Mouse (Mus musculus) liver, embryonic 16.5 days (tissue): ENCODE measurements around the gene Cfdp1. TPM values are rescaled to one million over a fixed set of nuclear protein-coding genes. Genes with fewer than 3 reads are reported as not detected.
"Not testable (repeated sequence)": the region's sequence is repeated elsewhere in the genome, so short reads cannot be mapped to it uniquely, and the experiment has no call there.

ENCODE experiments used
- ATAC-seq: fragments of 200-750 bp; cut with Nextera tagmentation; 2 replicates; pipeline ENCODE4 v1.8.0; 2017; ENCODE audit warnings: low read depth, mild to moderate bottlenecking, moderate number of reproducible peaks, moderate library complexity
- H3K27ac ChIP-seq: fragments of 300-500 bp; sonication (generic); 2 replicates; pipeline ENCODE4 v1.5.1; 2014; ENCODE audit warnings: mild to moderate bottlenecking, low read length
- H3K27me3 ChIP-seq: fragments of 300-500 bp; sonication (generic); 2 replicates; pipeline ENCODE4 v1.6.1; 2014; ENCODE audit warnings: low read depth, low read length, mixed read lengths; ENCODE audit not compliant: control insufficient read depth, insufficient read depth
- H3K36me3 ChIP-seq: fragments of 300-500 bp; sonication (generic); 2 replicates; pipeline ENCODE4 v1.6.1; 2014; ENCODE audit warnings: mild to moderate bottlenecking; ENCODE audit not compliant: control insufficient read depth, insufficient read depth
- H3K4me1 ChIP-seq: fragments of 300-500 bp; sonication (generic); 2 replicates; pipeline ENCODE4 v1.6.1; 2014; ENCODE audit warnings: low read depth, low read length, mixed read lengths; ENCODE audit not compliant: control insufficient read depth
- H3K4me2 ChIP-seq: fragments of 300-500 bp; sonication (generic); 2 replicates; pipeline ENCODE4 v1.6.1; 2014; ENCODE audit warnings: low read depth, low read length, mixed read lengths
- H3K4me3 ChIP-seq: fragments of 300-500 bp; sonication (generic); 2 replicates; pipeline ENCODE4 v1.5.1; 2014; ENCODE audit warnings: low read depth, mild to moderate bottlenecking, low read length
- H3K9ac ChIP-seq: fragments of 300-500 bp; sonication (generic); 2 replicates; pipeline ENCODE4 v1.6.1; 2014; ENCODE audit warnings: low read depth, low read length
- H3K9me3 ChIP-seq: fragments of 300-500 bp; sonication (generic); replicated peaks from 2 replicates; pipeline ENCODE4 v1.6.1; 2016; ENCODE audit warnings: low read length; ENCODE audit not compliant: control insufficient read depth
- WGBS: fragments of 180-500 bp; shearing (Covaris S2); extraction: QIAGEN DNeasy Blood & Tissue Kit; methylation state at CpG from one replicate; pipeline ENCODE4 v1.1.7; 2014; ENCODE audit not compliant: insufficient replicate concordance; 5-methylcytosine and 5-hydroxymethylcytosine counted together
- polyA plus RNA-seq: library from polyadenylated mRNA; unstranded; fragments of >200 nt; fragmentation: Nextera tagmentation; extraction: Ambion mirVana; gene quantifications from 2 replicates; pipeline ENCODE4 v1.2.1, GENCODE M21; 2015

The Cfdp1 gene
- polyA plus RNA-seq, 1 experiment from 2014 or later = 63.2 TPM

DNA sequence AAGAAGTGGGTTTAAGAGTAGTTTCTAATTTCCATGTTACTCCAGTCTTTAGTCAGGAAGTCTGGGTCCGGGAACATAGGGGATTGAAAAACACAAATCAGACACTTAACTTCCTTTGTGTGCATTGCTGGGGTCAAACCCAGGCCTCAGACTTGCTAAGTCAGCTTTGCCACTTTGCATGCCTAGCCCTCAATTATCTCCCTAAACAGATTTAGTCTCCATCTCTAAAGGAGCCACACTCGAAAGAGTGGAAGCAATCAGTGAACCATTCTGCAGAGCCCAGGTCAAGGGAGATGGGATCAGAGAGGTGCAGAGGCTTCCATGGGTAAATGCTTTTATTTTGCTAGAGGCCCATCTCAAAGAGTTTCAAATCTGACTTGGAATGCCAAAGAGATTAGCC is 14.6 kb upstream of the Cfdp1 start:
- no peaks in the 10 kb centered on the region for H3K9me3 ChIP-seq
- H3K4me1 ChIP-seq = no peaks in the 10 kb centered on the region
- no peaks in the 10 kb centered on the region for H3K36me3 ChIP-seq
- no peak overlapping the region for H3K4me2 ChIP-seq
- H3K27ac ChIP-seq = no peak overlapping the region
- ATAC-seq = no peak
- WGBS = 40% methylated on average over 2 of the region's 2 CpGs
- H3K9ac ChIP-seq = no peak overlapping the region
- no peak overlapping the region for H3K4me3 ChIP-seq
- no peaks in the 10 kb centered on the region for H3K27me3 ChIP-seq

DNA sequence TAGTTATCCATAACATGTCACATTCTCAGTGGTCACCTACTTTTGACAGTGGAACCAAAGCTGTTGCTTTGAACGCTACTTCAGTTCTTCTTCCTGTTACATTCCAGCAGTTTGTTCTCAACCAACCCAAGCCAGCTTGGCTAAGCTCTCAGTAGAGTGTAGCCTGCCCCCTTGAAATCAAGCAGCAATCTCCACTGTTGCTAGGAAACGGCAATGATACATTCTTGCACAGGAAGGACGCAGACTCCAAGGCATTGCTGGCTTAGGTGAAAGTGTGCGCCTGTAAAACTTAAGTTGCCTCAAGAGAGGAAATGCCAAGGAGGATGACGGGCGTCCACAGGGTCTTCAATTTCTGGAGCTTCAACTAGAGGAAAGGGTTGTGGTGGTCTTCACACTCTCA is 11.8 kb upstream of the Cfdp1 start:
- H3K36me3 ChIP-seq = no peaks in the 10 kb centered on the region
- H3K4me1 ChIP-seq = no peaks in the 10 kb centered on the region
- WGBS = 78% methylated on average over 6 of the region's 6 CpGs
- no peak overlapping the region for H3K27ac ChIP-seq
- no peak overlapping the region for H3K4me3 ChIP-seq
- H3K9me3 ChIP-seq = no peaks in the 10 kb centered on the region
- H3K4me2 ChIP-seq = no peak overlapping the region
- no peaks in the 10 kb centered on the region for H3K27me3 ChIP-seq
- ATAC-seq = no peak
- no peak overlapping the region for H3K9ac ChIP-seq

DNA sequence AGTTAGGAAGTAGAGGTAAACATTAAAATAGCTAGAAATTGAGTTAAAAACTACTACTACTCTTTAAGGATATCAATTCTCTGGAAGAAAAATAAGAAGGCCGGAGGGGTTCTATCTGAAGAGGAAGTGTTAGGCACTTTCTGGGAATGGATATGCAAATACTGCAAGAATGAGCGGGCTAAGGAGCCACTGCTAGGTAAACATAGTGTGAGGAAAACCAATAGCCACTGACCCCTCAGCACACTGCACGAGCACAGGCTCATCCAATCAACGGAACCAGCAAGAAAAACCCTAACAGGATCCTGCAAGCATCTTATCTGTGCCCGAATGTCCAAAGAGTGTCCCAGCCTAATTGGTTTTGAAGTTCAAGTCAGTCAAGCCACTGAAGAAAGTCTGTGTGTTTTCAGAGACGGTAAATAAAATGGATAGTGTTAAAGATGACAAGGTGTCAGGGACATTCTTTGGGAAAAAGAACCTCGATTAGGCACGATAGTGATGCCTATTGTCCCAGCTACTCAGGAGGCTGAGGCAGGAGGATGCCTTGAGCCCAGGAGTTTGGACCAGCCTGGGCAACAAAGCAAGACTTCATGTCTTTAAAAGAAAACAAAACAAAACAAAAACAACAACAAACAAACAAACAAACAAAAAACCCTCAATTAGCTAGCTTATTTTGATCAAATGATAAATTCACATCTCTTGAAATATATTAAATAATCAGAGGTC is 11.2 kb upstream of the Cfdp1 start:
- 75% methylated on average over 8 of the region's 8 CpGs for WGBS
- ATAC-seq = no peak

DNA sequence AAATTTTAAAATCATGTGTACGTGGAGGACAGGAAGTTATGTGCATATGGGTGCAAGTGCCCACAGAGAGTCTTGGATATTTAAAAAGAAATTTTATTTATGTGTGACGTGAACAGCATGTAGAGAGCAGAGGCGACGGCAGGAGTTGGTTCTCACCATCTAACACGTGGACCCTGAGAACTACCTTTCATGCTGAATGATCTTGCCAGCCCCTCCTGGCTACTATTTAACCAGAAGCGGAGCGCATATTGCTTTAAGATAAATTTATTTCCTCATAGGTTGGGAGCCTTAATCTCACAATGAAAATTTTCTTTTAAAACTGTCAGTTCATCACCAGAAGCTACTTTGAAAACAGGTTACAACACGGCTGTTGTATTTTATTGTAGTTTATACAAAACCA is 10.6 kb upstream of the Cfdp1 start:
- no peaks in the 10 kb centered on the region for H3K27me3 ChIP-seq
- no peaks in the 10 kb centered on the region for H3K4me1 ChIP-seq
- H3K27ac ChIP-seq = no peak overlapping the region
- no peak for ATAC-seq
- no peaks in the 10 kb centered on the region for H3K9me3 ChIP-seq
- H3K4me2 ChIP-seq = no peak overlapping the region
- H3K4me3 ChIP-seq = no peak overlapping the region
- no peaks in the 10 kb centered on the region for H3K36me3 ChIP-seq
- no peak overlapping the region for H3K9ac ChIP-seq
- WGBS = 72% methylated on average over 8 of the region's 8 CpGs

More for the DNA sequence above, 11.2 kb upstream of the Cfdp1 start:
- Histone ChIP-seq H3K4me1 (no peaks in the 10 kb centered on the region), H3K4me3 (no peak overlapping the region), H3K9me3 (no peaks in the 10 kb centered on the region), H3K9ac (no peak overlapping the region), H3K4me2 (no peak overlapping the region), H3K27ac (no peak overlapping the region), H3K36me3 (no peaks in the 10 kb centered on the region), H3K27me3 (no peaks in the 10 kb centered on the region)

DNA sequence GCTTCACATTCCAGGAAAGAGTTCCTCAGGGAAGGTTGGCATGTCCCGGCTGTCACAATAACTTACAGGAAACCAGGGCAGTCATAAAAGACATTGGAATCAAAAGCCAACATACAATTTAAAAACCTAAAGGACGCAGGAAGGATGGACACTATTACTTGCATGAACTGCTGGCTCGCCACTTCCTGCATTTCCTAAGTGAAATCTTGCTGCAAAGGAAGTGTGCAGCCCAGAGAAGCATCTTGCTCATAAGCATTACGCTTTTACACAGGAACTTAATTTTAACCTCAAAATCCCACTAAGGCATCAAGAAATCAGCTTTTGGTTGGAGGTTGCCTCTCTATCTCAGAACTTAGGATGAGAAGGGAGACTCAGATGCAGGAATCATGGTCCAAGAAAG is 9.2 kb upstream of the Cfdp1 start:
- WGBS = 38% methylated on average over 4 of the region's 4 CpGs
- no peaks in the 10 kb centered on the region for H3K27me3 ChIP-seq
- H3K9ac ChIP-seq = no peak overlapping the region
- H3K36me3 ChIP-seq = no peaks in the 10 kb centered on the region
- H3K4me3 ChIP-seq = no peak overlapping the region
- no peak overlapping the region; the same call in 1 of the 2 replicates for H3K27ac ChIP-seq
- H3K4me2 ChIP-seq = no peak overlapping the region
- H3K4me1 ChIP-seq = no peaks in the 10 kb centered on the region
- H3K9me3 ChIP-seq = no peaks in the 10 kb centered on the region
- ATAC-seq = no peak

DNA sequence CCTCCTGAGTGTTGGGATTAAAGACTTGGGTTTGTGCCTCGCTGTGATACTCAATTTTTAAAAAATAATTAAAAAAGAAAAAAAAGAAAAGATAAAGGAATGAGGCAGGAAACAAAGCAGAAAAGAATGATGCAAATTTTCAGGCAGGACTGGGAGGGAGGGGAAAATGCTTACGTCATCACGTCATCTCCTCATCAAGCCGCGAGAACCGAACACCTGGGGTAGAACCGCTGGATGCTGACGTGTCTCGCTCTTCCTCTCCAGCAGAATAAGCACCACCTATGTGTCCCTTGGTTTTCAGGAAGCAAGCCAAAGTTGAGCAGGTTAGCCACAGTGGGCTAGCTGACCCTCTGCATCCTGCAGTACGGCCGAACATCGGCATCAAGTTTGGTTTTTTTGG is 1.9 kb upstream of the Cfdp1 start:
- Histone ChIP-seq H3K27ac (no peak overlapping the region), H3K9me3 (no peaks in the 10 kb centered on the region), H3K36me3 (no peaks in the 10 kb centered on the region), H3K4me2 (no peak overlapping the region), H3K9ac (no peak overlapping the region), H3K4me1 (peaks cover 16% of the 10 kb centered on the region), H3K27me3 (no peaks in the 10 kb centered on the region), H3K4me3 (no peak overlapping the region)
- ATAC-seq = no peak
- WGBS = 83% methylated on average over 12 of the region's 12 CpGs

DNA sequence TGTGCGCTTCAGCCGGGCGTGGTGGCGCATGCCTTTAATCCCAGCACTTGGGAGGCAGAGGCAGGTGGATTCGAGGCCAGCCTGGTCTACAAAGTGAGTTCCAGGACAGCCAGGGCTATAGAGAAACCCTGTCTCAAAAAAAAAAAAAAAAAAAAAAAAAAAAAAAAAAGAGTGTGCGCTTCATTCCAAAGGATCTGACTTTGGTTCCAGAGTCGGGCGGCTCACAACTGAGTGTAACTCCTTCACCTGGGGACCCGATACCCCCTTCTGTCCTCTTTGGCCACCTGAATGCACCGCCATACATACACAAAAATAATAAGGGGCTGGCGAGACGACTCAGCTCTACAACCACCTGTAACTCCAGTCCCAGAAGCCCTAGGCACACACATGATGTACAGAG is 872 bp downstream of the Cfdp1 start:
- peak overlapping the region; percentile 80 for H3K9ac ChIP-seq
- not testable (repeated sequence) for ATAC-seq, H3K27me3 ChIP-seq, H3K27ac ChIP-seq, H3K9me3 ChIP-seq, H3K36me3 ChIP-seq
- 42% methylated on average over 12 of the region's 12 CpGs for WGBS
- peaks cover 16% of the 10 kb centered on the region for H3K4me1 ChIP-seq
- peak overlapping the region; percentile 86 for H3K4me3 ChIP-seq
- H3K4me2 ChIP-seq = peak overlapping the region; percentile 96

DNA sequence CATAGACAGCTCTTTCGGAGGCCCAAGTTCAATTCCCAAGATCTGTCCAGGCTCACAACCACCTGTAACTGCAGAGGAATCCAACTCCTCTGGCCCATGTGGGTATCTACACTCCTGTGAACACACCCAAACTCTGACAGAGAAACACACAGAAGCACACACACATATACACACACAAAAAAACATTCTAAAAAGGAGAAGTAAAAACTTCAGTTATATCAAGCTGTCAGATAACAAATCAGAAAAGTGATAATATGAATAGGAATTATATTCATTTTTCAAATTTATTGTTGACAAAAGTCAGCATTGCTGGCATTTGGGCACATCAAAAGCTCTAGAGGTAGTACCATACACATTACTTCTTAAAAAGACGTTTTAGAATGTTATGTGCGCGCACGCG is 7.3 kb downstream of the Cfdp1 start:
- 87% methylated on average over 6 of the region's 6 CpGs for WGBS
- H3K9me3 ChIP-seq = no peaks in the 10 kb centered on the region

DNA sequence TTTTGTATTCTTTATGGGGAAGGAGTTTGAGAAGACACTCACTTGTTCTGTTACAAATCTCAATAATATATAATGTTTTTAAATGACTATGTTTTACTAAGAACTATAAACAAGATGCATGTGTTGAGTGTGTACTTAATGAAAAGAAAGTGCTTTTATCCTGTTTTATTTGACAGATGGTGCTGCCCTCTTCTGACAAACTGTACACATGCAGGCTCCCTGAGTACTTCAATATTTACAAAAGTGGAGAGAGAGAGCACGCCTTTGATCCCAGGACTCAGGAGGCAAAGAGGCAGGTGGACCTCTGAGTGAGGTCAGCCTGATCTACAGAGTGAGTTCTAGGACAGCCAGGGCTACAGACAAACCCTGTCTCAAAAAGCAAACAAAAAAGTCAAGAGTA is 18.6 kb downstream of the Cfdp1 start:
- no peaks in the 10 kb centered on the region for H3K4me1 ChIP-seq
- no peak for ATAC-seq
- no peak overlapping the region for H3K4me2 ChIP-seq
- no peak overlapping the region for H3K9ac ChIP-seq
- WGBS = 57% methylated on average over 1 of the region's 1 CpGs
- peaks cover 3% of the 10 kb centered on the region for H3K36me3 ChIP-seq
- no peak overlapping the region for H3K4me3 ChIP-seq
- H3K9me3 ChIP-seq = no peaks in the 10 kb centered on the region
- no peaks in the 10 kb centered on the region for H3K27me3 ChIP-seq
- no peak overlapping the region for H3K27ac ChIP-seq

More for the DNA sequence above, 7.3 kb downstream of the Cfdp1 start:
- H3K9ac ChIP-seq = no peak overlapping the region
- H3K4me3 ChIP-seq = no peak overlapping the region
- H3K36me3 ChIP-seq = peaks cover 2% of the 10 kb centered on the region
- ATAC-seq = no peak
- H3K27me3 ChIP-seq = no peaks in the 10 kb centered on the region
- H3K4me1 ChIP-seq = peaks cover 5% of the 10 kb centered on the region
- no peak overlapping the region for H3K4me2 ChIP-seq
- H3K27ac ChIP-seq = no peak overlapping the region
